Mouse (Mus musculus) spleen, adult 2 months (tissue): ENCODE measurements around the gene Rere.

Source experiments
- CTCF ChIP-seq: fragments of 200-500 bp; IDR thresholded peaks from 2 replicates; pipeline ENCODE4 v1.5.1; 2011; ENCODE audit warnings: mild to moderate bottlenecking, inconsistent platforms; ENCODE audit not compliant: insufficient read depth, insufficient read length, insufficient replicate concordance; ENCODE audit errors: extremely low read depth
- POLR2A ChIP-seq: fragments of 200-500 bp; IDR thresholded peaks from 2 replicates; pipeline ENCODE4 v1.6.1; 2011; ENCODE audit warnings: low read depth, low read length, inconsistent platforms

DNA sequence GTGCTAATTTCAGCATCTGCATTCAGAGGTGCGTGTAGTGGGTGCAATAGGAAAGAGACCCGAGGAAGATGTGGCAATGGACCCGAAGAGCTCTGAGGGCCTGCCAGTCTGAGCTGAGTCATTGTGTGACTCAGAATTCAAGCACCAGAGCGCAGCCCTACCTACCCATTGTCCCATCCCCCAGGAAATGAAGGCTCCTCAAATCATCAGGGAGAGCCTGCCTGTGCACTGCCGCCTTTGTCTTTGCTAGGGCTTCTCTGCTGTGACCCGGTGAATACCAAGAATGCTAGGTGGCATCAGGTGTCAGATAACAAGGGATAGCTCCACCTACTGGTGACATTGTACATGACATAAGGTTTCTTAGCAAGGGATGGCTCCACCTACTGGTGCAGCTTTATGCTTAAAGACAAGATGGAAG lies 41.5 kb upstream of the Rere start:
- TF ChIP-seq POLR2A (no peak), CTCF (peak; percentile 58; the same call in 1 of the 2 replicates)
